Mouse (Mus musculus): ENCODE measurements at regions not wholly inside any gene's neighbourhood (a gene's known extent, or its start where the extent isn't known, plus 50 kb on each side); places are given as distances from the start of the nearest gene placed in this dataset.

DNA sequence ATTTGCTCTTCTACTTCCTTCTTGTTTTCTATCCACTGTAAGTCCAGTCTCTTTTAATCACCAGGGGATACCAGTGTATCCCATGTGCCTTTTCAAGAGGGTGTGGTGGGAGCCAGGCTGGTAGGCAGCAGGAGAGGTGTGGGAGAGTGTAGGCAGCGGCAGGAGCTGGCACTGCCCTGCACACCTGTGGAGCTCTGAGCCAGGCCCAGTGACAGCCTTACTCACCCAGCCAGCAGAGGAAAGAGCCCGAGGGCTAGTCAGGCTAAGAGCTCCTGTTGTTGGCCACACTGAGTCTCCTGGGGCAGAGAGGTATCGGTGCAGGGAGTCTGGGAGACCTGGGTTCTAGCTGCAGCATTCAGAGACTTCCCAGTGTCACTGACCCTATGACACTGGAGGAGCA lies 145.5 kb upstream of the Tmem45b start:
- H3K4me3 ChIP-seq (ENCODE audit: insufficient read depth in 1 of 2, low read depth in 2 of 2, low read length in 2 of 2) = no peak overlapping the region
- ATAC-seq (ENCODE audit: insufficient read depth) = no peak
- WGBS (ENCODE audit: insufficient replicate concordance) = 58% methylated on average over 3 of the region's 3 CpGs

DNA sequence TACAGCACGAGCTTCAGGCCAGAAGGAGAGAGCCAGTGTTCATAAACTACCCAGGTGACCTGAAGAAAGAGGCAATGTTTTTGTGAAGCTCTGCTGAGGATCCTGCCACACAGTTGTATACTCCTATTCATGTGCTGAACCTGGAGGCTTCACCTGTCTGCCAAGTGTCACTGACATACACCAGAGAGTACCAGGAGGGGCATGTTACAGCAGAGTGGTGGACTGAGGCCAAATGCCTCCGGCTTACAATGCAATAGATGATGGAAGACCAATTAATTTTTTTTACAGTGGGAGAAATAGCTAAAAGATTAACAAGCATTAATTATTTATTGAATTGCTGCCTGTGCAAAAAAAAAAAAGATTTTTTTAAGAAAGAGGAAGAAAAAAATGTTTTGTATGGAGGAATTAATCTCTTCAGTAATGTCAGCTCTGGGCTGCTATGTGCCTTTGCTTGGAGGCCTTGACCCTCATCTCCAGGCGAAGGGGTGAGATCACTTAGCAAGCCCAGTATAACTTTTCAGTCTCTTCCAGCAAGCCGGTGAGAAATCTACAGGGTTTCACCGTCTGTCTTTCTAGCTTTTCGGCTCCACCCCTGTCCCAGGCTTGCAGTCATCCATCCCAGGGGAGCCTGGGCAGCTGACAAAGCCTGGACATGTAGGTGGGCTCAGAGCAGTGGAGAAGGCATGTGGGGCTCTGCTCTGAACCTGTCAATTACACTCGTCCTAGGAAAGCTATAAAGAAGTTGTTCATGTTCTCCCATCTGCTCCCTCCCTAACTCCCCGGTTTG lies 144.0 kb upstream of the Tmem45b start:
- WGBS (ENCODE audit: insufficient replicate concordance) = 45% methylated on average over 8 of the region's 8 CpGs
- Histone ChIP-seq H3K4me2 (ENCODE audit: low read depth) (no peak overlapping the region), H3K27me3 (ENCODE audit: control insufficient read depth, insufficient read depth, low read length) (no peaks in the 10 kb centered on the region), H3K4me3 (ENCODE audit: insufficient read depth in 1 of 2, low read depth in 2 of 2, low read length in 2 of 2) (no peak overlapping the region), H3K27ac (no peak overlapping the region), H3K4me1 (replicated peaks; ENCODE audit: control insufficient read depth in 2 of 2, insufficient read depth in 2 of 2, low read length in 1 of 2) (no peaks in the 10 kb centered on the region), H3K9ac (replicated peaks) (no peak overlapping the region), H3K36me3 (replicated peaks; ENCODE audit: control insufficient read depth, insufficient read depth, low read depth) (no peaks in the 10 kb centered on the region), H3K9me3 (ENCODE audit: control insufficient read depth, low read length) (no peaks in the 10 kb centered on the region)
- no peak for ATAC-seq (ENCODE audit: insufficient read depth)
- DNase-seq (ENCODE audit: low read depth in 3 of 3, low spot score in 3 of 3) = no peak
- no peak for TF ChIP-seq CTCF (IDR thresholded peaks at IDR 0.05; ENCODE audit: low read depth)
- TF ChIP-seq EP300 (IDR thresholded peaks at IDR 0.05; ENCODE audit: low read depth) = no peak

More for the DNA sequence above, 145.5 kb upstream of the Tmem45b start:
- Histone ChIP-seq H3K4me1 (replicated peaks; ENCODE audit: control insufficient read depth in 2 of 2, insufficient read depth in 2 of 2, low read length in 1 of 2) (no peaks in the 10 kb centered on the region), H3K9ac (replicated peaks) (no peak overlapping the region), H3K9me3 (ENCODE audit: control insufficient read depth, low read length) (no peaks in the 10 kb centered on the region), H3K4me2 (ENCODE audit: low read depth) (no peak overlapping the region), H3K36me3 (replicated peaks; ENCODE audit: control insufficient read depth, insufficient read depth, low read depth) (no peaks in the 10 kb centered on the region), H3K27ac (no peak overlapping the region), H3K27me3 (ENCODE audit: control insufficient read depth, insufficient read depth, low read length) (no peaks in the 10 kb centered on the region)
- TF ChIP-seq EP300 (IDR thresholded peaks at IDR 0.05; ENCODE audit: low read depth) = no peak
- DNase-seq (ENCODE audit: low read depth in 3 of 3, low spot score in 3 of 3) = no peak

DNA sequence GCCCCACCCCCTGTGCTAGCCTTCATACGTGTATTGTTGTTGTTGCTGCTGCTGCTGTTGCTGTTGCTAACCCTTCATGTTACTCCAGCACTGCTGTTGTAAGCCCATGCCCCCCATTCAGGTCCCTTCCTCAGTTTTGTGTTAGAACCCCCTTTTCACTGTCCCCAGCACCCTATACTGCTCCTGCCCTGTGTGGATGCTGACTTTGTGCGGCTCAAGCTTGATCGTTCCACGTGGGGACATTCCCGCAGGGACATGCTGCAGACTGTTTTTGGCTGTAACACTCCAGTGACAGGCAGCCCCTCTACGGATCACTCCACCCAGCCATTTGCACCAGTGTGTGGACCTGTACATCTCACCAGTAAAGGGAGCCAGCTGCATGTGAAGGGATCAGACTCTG lies 142.7 kb upstream of the Tmem45b start:
- Histone ChIP-seq H3K4me2 (ENCODE audit: low read depth) (no peak overlapping the region), H3K9me3 (ENCODE audit: control insufficient read depth, low read length) (no peaks in the 10 kb centered on the region), H3K36me3 (replicated peaks; ENCODE audit: control insufficient read depth, insufficient read depth, low read depth) (no peaks in the 10 kb centered on the region), H3K27ac (no peak overlapping the region), H3K4me3 (ENCODE audit: insufficient read depth in 1 of 2, low read depth in 2 of 2, low read length in 2 of 2) (no peak overlapping the region), H3K4me1 (replicated peaks; ENCODE audit: control insufficient read depth in 2 of 2, insufficient read depth in 2 of 2, low read length in 1 of 2) (no peaks in the 10 kb centered on the region), H3K27me3 (ENCODE audit: control insufficient read depth, insufficient read depth, low read length) (no peaks in the 10 kb centered on the region), H3K9ac (replicated peaks) (no peak overlapping the region)
- DNase-seq (ENCODE audit: low read depth in 3 of 3, low spot score in 3 of 3) = no peak
- ATAC-seq (ENCODE audit: insufficient read depth) = no peak
- TF ChIP-seq CTCF (IDR thresholded peaks at IDR 0.05; ENCODE audit: low read depth) = no peak
- no peak for TF ChIP-seq EP300 (IDR thresholded peaks at IDR 0.05; ENCODE audit: low read depth)
- WGBS (ENCODE audit: insufficient replicate concordance) = 69% methylated on average over 6 of the region's 6 CpGs

DNA sequence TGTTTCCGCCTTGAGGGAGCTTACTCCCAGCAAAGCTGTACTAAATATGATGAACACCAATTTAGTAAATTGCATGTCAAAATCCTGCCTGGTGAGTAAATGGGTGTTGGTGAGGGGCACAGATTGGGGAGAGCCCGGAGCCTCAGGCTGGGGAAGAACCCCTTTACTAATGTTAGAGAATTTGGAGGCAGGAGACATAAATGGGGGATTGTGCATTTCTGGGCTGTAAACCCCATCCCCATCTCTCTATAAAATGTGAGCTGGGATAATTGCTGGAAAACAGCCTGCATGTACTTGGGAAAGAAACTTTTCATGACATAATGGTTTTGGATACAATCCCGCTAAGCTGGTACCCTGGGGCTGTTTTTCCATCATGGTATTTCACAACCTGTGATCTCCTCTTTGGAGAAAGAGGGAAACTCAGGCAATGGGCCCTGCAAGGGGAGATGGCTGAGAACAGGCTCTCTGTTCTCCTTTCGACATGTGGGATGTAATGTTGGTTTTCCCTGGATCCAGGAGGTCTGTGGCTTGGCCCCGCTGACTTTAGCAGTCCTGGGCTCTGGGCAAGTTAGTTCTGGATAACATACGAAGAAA lies 140.3 kb upstream of the Tmem45b start:
- no peaks in the 10 kb centered on the region for H3K27me3 ChIP-seq (ENCODE audit: control insufficient read depth, insufficient read depth, low read length)
- no peaks in the 10 kb centered on the region for H3K4me1 ChIP-seq (replicated peaks; ENCODE audit: control insufficient read depth in 2 of 2, insufficient read depth in 2 of 2, low read length in 1 of 2)
- no peak for ATAC-seq (ENCODE audit: insufficient read depth)
- H3K4me2 ChIP-seq (ENCODE audit: low read depth) = no peak overlapping the region
- TF ChIP-seq EP300 (IDR thresholded peaks at IDR 0.05; ENCODE audit: low read depth) (no peak), CTCF (IDR thresholded peaks at IDR 0.05; ENCODE audit: low read depth) (no peak)
- no peaks in the 10 kb centered on the region for H3K9me3 ChIP-seq (ENCODE audit: control insufficient read depth, low read length)
- no peak overlapping the region for H3K27ac ChIP-seq
- H3K9ac ChIP-seq (replicated peaks) = no peak overlapping the region
- no peak overlapping the region for H3K4me3 ChIP-seq (ENCODE audit: insufficient read depth in 1 of 2, low read depth in 2 of 2, low read length in 2 of 2)
- H3K36me3 ChIP-seq (replicated peaks; ENCODE audit: control insufficient read depth, insufficient read depth, low read depth) = no peaks in the 10 kb centered on the region
- no peak for DNase-seq (ENCODE audit: low read depth in 3 of 3, low spot score in 3 of 3)
- 58% methylated on average over 6 of the region's 6 CpGs for WGBS (ENCODE audit: insufficient replicate concordance)

DNA sequence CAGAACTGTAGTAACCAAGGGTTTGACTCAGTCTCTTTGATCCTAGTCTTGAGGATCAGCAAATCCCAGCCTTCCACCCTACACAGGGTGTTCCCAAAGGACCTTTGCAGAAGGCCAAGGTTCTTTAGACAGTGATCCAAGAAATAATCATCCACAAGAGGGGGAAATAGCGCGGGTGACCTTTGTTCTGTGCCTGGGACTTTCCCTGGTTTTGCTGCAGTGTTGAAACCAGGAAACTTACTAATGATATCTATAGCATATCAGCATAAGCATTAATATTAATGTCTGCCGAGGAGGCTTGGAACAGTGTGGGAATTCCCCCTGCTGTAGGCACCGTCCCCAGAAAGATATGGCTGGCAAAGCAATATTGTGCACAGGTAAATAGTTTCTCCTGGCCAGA lies 138.4 kb upstream of the Tmem45b start:
- Histone ChIP-seq H3K27ac (no peak overlapping the region), H3K4me1 (replicated peaks; ENCODE audit: control insufficient read depth in 2 of 2, insufficient read depth in 2 of 2, low read length in 1 of 2) (no peaks in the 10 kb centered on the region), H3K36me3 (replicated peaks; ENCODE audit: control insufficient read depth, insufficient read depth, low read depth) (no peaks in the 10 kb centered on the region), H3K27me3 (ENCODE audit: control insufficient read depth, insufficient read depth, low read length) (no peaks in the 10 kb centered on the region), H3K4me2 (ENCODE audit: low read depth) (no peak overlapping the region), H3K9me3 (ENCODE audit: control insufficient read depth, low read length) (no peaks in the 10 kb centered on the region), H3K4me3 (ENCODE audit: insufficient read depth in 1 of 2, low read depth in 2 of 2, low read length in 2 of 2) (no peak overlapping the region), H3K9ac (replicated peaks) (no peak overlapping the region)
- ATAC-seq (ENCODE audit: insufficient read depth) (no peak), DNase-seq (ENCODE audit: low read depth in 3 of 3, low spot score in 3 of 3) (no peak)
- TF ChIP-seq CTCF (IDR thresholded peaks at IDR 0.05; ENCODE audit: low read depth) = no peak
- TF ChIP-seq EP300 (IDR thresholded peaks at IDR 0.05; ENCODE audit: low read depth) = no peak
- WGBS (ENCODE audit: insufficient replicate concordance) = 69% methylated on average over 4 of the region's 4 CpGs
